Mouse (Mus musculus) ovary, adult 18-20 months (tissue): ENCODE results near the gene Zfp341.

Experiments
- DNase-seq: peaks from one replicate; pipeline ENCODE4 v3.0.0; 2022; ENCODE audit warnings: low spot score, mixed read lengths

Zfp341 gene

DNA sequence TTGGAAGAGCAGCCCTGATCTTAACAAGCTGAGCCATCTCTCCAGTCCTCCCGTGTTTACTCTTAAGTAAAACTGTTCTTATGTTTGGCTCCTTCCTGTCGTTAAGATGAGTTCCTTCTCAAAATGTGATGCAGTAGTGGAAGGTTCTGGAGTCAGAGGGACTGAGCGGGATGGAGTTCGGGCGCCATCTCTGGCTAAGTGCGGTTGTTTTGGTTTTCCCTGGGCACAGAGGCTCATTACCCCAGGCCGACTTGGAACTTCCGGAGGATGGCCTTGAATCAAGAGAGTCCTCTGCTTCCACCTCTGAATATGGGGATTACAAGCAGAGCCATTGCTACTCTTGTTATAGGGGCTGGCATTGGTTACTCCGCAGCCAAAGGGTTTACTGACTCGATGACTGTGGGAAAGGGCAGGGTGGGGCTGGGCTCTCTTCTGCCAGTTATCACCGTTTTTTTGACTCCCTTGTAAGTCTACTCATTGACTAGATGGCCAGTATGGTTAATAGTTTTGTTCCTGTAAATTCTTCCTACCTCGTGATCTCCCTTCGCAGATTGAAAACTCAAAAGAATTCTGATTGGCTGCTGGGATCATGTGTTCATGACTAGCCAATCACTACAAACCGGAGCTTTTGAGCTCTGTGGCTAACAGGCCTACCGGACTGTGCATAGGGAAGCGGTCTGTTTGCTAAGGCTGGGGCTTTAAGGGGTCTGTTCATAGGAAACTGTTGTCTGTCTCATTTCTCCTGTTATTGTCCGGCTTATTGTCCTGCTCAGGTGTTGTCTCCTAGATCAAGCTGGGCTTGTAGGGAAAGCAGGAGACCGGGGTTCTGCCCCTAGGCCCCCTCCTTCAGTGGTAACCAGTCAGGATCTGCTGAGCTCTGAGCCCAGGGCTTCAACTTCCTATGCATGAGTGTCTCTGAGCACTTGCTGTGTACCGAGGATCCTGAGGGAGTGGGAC is 63.8 kb downstream of the Zfp341 start:
- DNase-seq: no peak

DNA sequence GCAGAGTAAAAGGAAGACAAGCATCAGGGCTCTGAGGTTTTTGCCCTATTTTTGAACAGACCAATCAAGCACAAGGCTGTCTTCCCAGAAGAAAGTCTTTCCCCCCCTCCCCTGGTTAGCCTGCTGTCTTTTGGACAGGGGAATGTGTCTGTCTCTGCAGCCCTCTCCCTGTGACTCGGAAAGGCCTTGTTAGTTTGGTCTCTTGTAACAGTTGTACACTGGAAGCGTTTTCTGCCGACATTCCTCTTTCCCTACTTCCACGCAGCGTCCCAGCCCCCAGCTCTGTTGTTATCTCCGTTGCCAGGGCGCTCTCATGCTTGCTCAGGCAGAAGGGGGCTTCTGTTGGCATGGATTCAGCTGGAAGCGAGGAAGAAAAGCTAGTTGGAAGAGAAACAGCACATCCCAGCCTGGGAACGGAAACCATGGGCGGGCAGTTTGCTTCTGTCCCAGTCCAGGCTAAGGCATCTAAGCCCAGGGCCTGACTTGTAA is 64.6 kb downstream of the Zfp341 start:
- DNase-seq: peak; percentile 45

GRCm38 (mm10) chr2:154678995-154679394 is 65.9 kb downstream of the Zfp341 start:
- DNase-seq: no peak

DNA sequence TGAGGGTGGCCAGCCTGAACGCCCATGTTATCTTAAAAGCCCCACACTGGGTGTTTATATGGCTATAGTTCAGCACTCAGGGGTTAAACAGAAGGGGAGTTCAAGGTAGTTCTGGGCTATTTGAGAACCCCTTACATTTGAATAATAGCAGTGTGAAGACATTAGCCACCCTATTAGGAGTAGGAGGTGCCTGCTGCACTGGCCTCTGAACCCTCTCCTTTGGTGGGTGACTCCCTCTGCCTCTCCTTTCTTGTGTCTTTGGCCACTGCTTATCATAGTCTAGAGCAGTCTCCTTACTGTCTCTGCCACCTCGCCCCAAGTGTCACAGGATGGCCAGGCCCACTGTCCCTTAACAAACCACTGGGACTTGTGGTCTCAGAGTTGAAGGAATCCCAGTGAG is 67.2 kb downstream of the Zfp341 start:
- no peak for DNase-seq

DNA sequence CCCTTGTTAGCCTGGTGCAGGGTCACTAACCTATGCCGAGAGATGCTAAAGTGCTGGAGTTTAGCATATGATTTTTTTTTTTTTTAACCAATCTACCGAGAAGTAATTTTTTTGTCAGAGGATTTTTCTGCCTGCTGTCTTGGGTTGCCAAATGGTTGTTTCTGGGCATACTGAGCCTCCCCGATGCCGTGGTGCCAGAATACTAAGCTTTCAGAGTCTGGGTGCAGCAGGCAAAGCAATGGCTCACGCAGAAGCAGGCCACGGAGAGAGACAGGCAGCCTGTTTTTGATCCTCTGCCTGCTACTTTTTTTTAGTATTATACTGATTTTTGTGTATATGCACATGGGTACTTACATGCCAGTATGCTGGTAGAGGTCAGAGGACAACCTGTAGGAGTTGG is 67.8 kb downstream of the Zfp341 start:
- DNase-seq: no peak

- no peak for DNase-seq
These were observed 69.6 kb downstream of the Zfp341 start for GRCm38 (mm10) chr2:154682712-154683111.

- DNase-seq: no peak
These were observed 71.9 kb downstream of the Zfp341 start for GRCm38 (mm10) chr2:154684901-154685470.

DNA sequence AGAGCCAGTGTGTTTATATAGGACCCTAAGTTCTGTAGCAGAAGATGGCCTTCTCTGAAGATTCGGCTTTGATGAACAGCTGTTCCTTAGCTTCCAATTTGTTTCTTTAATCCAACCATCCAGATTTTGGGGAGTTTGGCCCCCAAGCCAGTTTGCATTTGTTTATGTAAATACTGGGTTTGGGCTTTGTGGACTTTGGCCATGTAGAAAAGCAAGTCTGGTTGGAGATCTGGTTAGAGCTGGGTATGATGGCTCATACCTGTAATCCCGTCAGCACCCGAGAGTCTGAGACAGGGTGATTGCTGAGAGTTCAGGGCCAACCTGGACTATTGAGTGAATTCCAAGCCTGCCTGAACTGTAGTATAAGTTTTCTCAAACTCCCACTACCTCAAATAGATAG is 72.7 kb downstream of the Zfp341 start:
- DNase-seq: no peak

DNA sequence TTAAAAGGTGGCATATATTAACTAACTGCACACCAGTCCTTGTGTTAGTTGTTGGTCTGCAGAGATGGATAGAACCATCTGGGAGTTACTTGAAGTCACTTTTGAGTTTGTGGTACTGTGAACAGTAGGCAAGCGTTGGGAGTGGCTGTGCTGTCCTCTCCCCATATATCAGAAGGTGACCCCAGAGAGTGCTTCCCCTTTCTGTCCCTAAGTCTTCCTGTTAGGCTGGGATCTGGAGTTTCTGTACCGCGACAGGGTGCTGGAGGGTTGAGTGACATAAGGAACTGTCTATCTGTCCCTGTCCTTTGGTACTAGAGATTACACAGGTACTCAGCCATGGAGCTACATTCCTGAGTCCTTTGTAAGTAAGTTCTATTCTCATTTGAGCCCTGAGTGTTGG is 73.7 kb downstream of the Zfp341 start:
- DNase-seq: no peak

- DNase-seq: no peak
These were observed 76.3 kb downstream of the Zfp341 start for GRCm38 (mm10) chr2:154689391-154689790.

DNA sequence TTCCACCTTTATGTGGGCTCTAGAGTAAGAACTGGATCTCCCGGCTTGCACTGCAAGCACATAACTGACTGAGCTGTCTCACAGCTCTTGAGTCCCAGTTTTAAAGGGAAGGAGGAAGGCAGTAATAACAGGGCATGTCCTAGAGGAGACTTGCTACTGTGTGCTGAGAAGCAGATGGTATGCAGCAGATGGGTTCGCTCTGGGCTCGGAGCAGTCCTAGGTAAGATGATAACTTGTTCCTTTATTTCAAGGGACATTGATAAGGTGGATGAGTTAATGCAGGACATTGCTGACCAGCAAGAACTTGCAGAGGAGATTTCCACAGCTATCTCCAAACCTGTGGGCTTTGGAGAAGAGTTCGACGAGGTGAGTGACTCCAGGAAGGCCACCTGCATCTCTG is 77.9 kb downstream of the Zfp341 start:
- no peak for DNase-seq

- DNase-seq: no peak
These were observed 80.3 kb downstream of the Zfp341 start for GRCm38 (mm10) chr2:154693186-154693940.

- no peak for DNase-seq
These were observed 80.8 kb downstream of the Zfp341 start for GRCm38 (mm10) chr2:154693941-154694256.

- DNase-seq: no peak
These were observed 82.6 kb downstream of the Zfp341 start for GRCm38 (mm10) chr2:154695690-154696089.
